Mouse (Mus musculus): ENCODE measurements around the gene Bmi1. TPM values are rescaled to one million over a fixed set of nuclear protein-coding genes. Genes with fewer than 3 reads are reported as not detected.
A peak's percentile ranks its signal among the peaks of the same experiment; 100 is the strongest.

The Bmi1 gene
- total RNA-seq, 2 experiments from 2014 or later, result 39.5 to 40.1 TPM

DNA sequence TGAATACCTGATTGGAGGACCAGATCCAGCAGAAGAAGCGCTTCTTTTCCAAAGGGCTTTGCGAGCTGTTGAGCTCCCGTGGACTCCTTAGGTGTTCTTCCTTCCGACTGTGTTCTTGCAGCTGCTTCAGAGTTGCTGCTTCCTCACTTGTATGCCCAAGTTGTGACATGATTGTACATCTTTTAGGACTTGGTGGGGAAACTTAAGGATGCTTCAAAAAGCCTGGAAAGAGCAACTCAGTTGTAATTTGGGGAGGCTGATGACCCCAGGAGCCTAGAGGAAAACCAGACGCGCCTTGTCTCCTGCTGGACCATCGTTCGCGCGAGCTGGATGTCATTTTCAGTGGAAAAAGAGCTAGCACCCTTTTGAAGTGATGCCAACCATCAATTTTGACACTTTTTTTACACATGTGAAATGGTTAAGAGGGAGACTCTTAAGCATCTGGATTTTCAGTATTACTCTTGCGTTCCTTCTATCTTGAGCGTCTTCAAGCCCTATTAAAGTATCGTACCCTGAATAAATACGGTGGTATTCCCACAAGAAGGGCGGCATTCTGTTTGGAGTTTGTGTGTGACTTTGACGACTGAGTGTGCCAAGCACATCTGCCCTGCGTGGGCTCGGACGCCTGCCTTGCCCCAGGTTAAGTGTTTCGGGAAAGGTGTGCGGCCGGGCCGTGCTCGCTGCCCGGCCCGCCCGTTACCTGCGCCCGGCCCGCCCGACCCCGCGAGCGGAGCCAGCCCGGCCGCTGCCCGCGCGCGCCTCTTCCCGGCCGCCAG lies 949 bp upstream of the Bmi1 start:
- Histone ChIP-seq H3K27ac (peak overlapping the region; percentile 81), H3K4me3 (peak overlapping the region; percentile 80)
- no peak for TF ChIP-seq CTCF (IDR thresholded peaks at IDR 0.05)
- intact Hi-C loops (cut with DNase I), result loop anchor here (2.0 to 10.0 kb wide), 9 partner anchors 15 to 979 kb away; partner anchors contain the start of genes 4930426L09Rik, Otud1 and Pip4k2a
- no peak for DNase-seq (ENCODE audit: extremely low spot score in 1 of 2, low spot score in 2 of 2)

DNA sequence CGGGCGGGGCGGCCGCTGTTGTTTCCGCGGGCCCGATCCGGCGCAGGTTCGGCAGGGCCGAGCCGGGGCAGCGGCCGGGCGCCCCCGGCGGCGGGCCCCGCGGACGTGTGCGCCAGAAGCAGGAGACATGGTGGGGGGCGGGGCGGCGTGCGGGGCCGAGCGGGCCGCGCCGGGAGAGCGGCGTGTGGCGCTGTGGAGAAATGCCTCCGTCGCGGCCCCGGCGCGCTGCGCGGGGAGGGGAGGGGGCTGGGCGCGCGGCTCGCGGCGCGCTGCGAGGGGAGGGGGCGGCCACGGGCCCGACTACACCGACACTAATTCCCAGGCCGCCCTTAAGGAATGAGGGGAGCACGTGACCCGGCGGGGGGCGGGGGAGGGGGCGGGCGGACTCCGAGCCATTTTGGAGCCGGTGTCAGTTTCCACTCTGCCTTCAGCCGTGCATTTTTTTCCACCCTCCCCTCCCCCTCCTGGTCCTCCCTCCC lies 322 bp upstream of the Bmi1 start:
- DNase-seq (ENCODE audit: extremely low spot score in 1 of 2, low spot score in 2 of 2), result peak; percentile 72 to 82
- H3K27ac ChIP-seq, result peak overlapping the region; percentile 97
- intact Hi-C loops (cut with DNase I), result loop anchor here (2.0 to 10.0 kb wide), 9 partner anchors 14 to 978 kb away; partner anchors contain the start of genes 4930426L09Rik, Otud1 and Pip4k2a
- TF ChIP-seq CTCF (IDR thresholded peaks at IDR 0.05), result no peak; the same call in 1 of the 2 replicates
- H3K4me3 ChIP-seq, result peak overlapping the region; percentile 80

DNA sequence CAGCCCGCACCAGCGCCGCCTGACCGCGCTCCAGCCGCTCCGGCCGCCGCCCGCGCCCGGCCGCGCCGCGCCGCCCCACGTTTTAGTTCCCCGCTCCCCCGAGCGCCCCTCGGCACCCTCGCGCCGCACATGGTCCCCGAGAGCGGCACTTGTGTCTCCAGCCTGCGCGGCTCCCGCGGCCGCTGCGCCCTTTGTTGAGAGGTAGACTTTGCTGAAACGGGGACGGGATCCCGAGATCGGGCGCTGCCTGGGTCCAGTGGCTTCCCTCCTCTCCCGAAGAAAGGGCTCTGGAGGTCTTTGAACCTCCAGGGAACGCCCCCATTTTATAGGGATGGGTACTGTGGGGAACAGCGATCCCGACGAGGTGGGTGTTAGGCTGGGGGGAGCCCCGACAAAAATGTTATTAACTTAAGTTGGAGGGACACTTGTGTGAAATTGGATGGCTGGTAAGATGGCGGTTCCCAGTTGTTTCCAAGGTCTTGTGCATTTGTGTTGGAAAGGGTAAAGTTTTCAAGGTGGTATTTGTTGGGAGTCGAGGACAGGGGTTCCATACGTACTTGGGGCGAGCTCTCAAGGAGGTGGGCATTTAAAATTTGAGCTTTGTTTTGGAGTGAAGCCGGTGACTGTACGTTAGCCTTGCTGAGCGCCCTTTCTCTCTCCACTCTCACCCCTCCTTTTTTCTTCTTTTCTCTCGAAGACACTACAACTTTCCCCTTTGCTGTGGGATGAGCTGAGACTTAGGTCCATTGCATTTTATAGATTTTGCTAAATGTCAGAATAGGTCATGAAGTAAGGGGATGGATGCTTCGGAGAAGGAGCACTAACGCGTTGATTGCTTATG lies 1.0 kb downstream of the Bmi1 start:
- intact Hi-C loops (cut with DNase I), result loop anchor here (2.0 to 10.0 kb wide), 9 partner anchors 13 to 977 kb away; partner anchors contain the start of genes 4930426L09Rik, Otud1 and Pip4k2a
- Histone ChIP-seq H3K4me3 (peak overlapping the region; percentile 80), H3K27ac (peak overlapping the region; percentile 45; the same call in 1 of the 2 replicates)
- TF ChIP-seq CTCF (IDR thresholded peaks at IDR 0.05), result no peak
- peak; percentile 43 to 50 for DNase-seq (ENCODE audit: extremely low spot score in 1 of 2, low spot score in 2 of 2)

- Histone ChIP-seq H3K4me3 (no peak overlapping the region), H3K27ac (no peak overlapping the region)
- no peak for DNase-seq (ENCODE audit: extremely low spot score in 1 of 2, low spot score in 2 of 2)
- intact Hi-C loops (cut with DNase I), result loop anchor here (5.0 to 10.0 kb wide), 7 partner anchors 92 to 975 kb away; partner anchors contain the start of genes 4930426L09Rik, Otud1 and Pip4k2a
- no peak for TF ChIP-seq CTCF (IDR thresholded peaks at IDR 0.05)
These were observed 2.9 kb downstream of the Bmi1 start for GRCm38 (mm10) chr2:18679701-18680100.

- DNase-seq (ENCODE audit: extremely low spot score in 1 of 2, low spot score in 2 of 2), result no peak
- intact Hi-C loops (cut with DNase I), result no loop called here
These were observed 3.7 kb downstream of the Bmi1 start for GRCm38 (mm10) chr2:18680501-18680900.

DNA sequence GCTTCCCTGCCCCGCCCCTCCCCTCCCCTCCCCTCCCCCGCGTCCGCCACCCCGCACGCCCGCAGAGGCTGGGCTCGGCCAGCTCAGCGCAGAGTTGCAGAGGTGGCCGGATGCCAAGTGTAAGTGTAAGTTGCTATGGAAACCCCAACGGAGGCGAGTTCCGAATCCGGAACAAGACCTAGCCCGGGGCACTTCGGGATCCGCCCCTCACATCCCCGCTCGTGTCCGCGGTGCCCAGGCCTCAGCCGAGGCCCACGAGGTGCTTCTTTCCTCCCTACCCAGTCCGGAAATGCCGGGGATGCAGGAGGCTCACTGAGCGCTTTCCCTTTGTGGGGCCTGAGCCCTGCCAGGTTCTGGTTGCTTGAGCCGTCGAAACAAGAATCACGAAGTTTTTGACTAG lies 4.1 kb downstream of the Bmi1 start:
- peak; percentile 53 to 66 for DNase-seq (ENCODE audit: extremely low spot score in 1 of 2, low spot score in 2 of 2)
- intact Hi-C loops (cut with DNase I), result no loop called here
- no peak for TF ChIP-seq CTCF (IDR thresholded peaks at IDR 0.05)
- Histone ChIP-seq H3K27ac (no peak overlapping the region), H3K4me3 (peak overlapping the region; percentile 37)

More at GRCm38 (mm10) chr2:18680501-18680900, 3.7 kb downstream of the Bmi1 start:
- no peak for TF ChIP-seq CTCF (IDR thresholded peaks at IDR 0.05)
- H3K27ac ChIP-seq, result no peak overlapping the region
- peak overlapping the region; percentile 37 for H3K4me3 ChIP-seq

- no peak for TF ChIP-seq CTCF (IDR thresholded peaks at IDR 0.05)
- intact Hi-C loops (cut with DNase I), result no loop called here
- DNase-seq (ENCODE audit: extremely low spot score in 1 of 2, low spot score in 2 of 2), result no peak
- Histone ChIP-seq H3K27ac (no peak overlapping the region), H3K4me3 (no peak overlapping the region)
These were observed 7.2 kb downstream of the Bmi1 start for GRCm38 (mm10) chr2:18684062-18684461.

DNA sequence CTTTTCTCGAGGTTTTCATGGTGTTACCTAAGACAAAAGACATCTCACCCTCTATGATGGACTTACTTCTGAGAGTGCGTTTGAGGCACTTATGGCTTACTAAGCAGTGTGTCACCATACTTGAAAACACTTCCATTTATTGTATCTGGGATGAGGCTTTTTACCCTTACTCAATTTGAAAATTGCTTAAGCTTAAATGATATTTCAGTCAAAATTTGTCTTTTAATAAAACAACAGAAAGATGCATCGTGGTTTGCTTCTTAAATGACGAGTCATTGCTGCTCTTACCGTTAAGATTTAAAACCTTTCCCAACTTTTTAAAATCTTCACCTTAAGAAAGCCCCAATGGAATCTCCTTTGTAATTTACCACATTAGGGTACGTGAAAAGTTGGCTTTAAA lies 9.6 kb downstream of the Bmi1 start:
- DNase-seq (ENCODE audit: extremely low spot score in 1 of 2, low spot score in 2 of 2), result no peak
- no peak overlapping the region for H3K27ac ChIP-seq
- no peak overlapping the region for H3K4me3 ChIP-seq
- intact Hi-C loops (cut with DNase I), result no loop called here
- no peak for TF ChIP-seq CTCF (IDR thresholded peaks at IDR 0.05)

GRCm38 (mm10) chr2:18686826-18687519 lies 10.2 kb downstream of the Bmi1 start:
- H3K27ac ChIP-seq, result no peak overlapping the region
- no peak for TF ChIP-seq CTCF (IDR thresholded peaks at IDR 0.05)
- intact Hi-C loops (cut with DNase I), result no loop called here

DNA sequence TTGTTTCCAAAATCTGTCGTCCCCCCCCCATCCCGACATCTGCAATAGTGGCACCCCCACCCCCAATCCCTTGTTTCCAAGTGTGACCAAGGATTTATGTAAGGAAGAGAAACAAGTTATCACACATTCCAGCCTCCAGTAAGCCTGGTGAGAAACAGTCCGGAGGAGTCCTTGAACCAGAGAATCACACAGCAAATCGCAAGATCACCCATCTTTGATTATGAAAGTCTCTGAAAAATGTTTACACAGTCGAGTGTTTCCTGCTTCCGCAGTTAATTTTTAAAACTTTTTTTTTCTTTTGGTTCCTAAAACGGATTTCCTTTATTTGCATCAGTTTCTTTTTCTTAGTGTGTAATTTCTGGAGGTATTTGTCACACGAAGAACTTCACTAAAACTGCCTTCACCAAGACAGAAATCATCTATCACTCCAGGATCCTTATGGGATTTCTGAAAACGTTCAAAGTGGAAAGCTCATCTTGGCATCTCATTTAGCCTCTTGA lies 10.9 kb downstream of the Bmi1 start:
- intact Hi-C loops (cut with DNase I), result no loop called here
- no peak for DNase-seq (ENCODE audit: extremely low spot score in 1 of 2, low spot score in 2 of 2)
- Histone ChIP-seq H3K27ac (no peak overlapping the region), H3K4me3 (no peak overlapping the region)
- no peak for TF ChIP-seq CTCF (IDR thresholded peaks at IDR 0.05)

More at GRCm38 (mm10) chr2:18686826-18687519, 10.2 kb downstream of the Bmi1 start:
- no peak for DNase-seq (ENCODE audit: extremely low spot score in 1 of 2, low spot score in 2 of 2)
- no peak overlapping the region for H3K4me3 ChIP-seq

- DNase-seq (ENCODE audit: extremely low spot score in 1 of 2, low spot score in 2 of 2), result no peak
- no peak for TF ChIP-seq CTCF (IDR thresholded peaks at IDR 0.05)
- H3K4me3 ChIP-seq, result no peak overlapping the region; the same call in 1 of the 2 replicates
- H3K27ac ChIP-seq, result no peak overlapping the region
- intact Hi-C loops (cut with DNase I), result no loop called here
These were observed 11.5 kb downstream of the Bmi1 start for GRCm38 (mm10) chr2:18688286-18688685.
